Mouse (Mus musculus) kidney, embryonic 14.5 days (tissue): ENCODE measurements around the gene Gm572. TPM values are rescaled to one million over a fixed set of nuclear protein-coding genes. Genes with fewer than 3 reads are reported as not detected.

Experiments
- ATAC-seq: fragments of 200-750 bp; cut with Nextera tagmentation; 2 replicates; pipeline ENCODE4 v1.8.0; 2017; ENCODE audit warnings: moderate number of reproducible peaks, mild to moderate bottlenecking, moderate TSS enrichment, moderate library complexity; ENCODE audit not compliant: low FRiP score, low TSS enrichment
- H3K27ac ChIP-seq: fragments of 300-500 bp; sonication (generic); 2 replicates; pipeline ENCODE4 v1.5.1; 2014; ENCODE audit warnings: low read depth, mild to moderate bottlenecking, low read length, moderate library complexity, mixed read lengths
- H3K27me3 ChIP-seq: fragments of 300-500 bp; sonication (generic); 2 replicates; pipeline ENCODE4 v1.6.1; 2014; ENCODE audit warnings: mild to moderate bottlenecking, low read length; ENCODE audit not compliant: control insufficient read depth, insufficient read depth
- H3K36me3 ChIP-seq: fragments of 300-500 bp; sonication (generic); 2 replicates; pipeline ENCODE4 v1.6.1; 2014; ENCODE audit warnings: low read length, mixed read lengths; ENCODE audit not compliant: control insufficient read depth, insufficient read depth
- H3K4me1 ChIP-seq: fragments of 300-500 bp; sonication (generic); 2 replicates; pipeline ENCODE4 v1.6.1; 2014; ENCODE audit warnings: low read length, mixed read lengths; ENCODE audit not compliant: control insufficient read depth, insufficient read depth
- H3K4me2 ChIP-seq: fragments of 300-500 bp; sonication (generic); replicated peaks from 2 replicates; pipeline ENCODE4 v1.6.1; 2014; ENCODE audit warnings: low read depth, mild to moderate bottlenecking, low read length
- H3K4me3 ChIP-seq: fragments of 300-500 bp; sonication (generic); 2 replicates; pipeline ENCODE4 v1.5.1; 2014; ENCODE audit warnings: mild to moderate bottlenecking, low read length
- H3K9ac ChIP-seq: fragments of 300-500 bp; sonication (generic); 2 replicates; pipeline ENCODE4 v1.6.1; 2014; ENCODE audit warnings: low read depth, mild to moderate bottlenecking, low read length, moderate library complexity
- H3K9me3 ChIP-seq: fragments of 300-500 bp; sonication (generic); 2 replicates; pipeline ENCODE4 v1.6.1; 2016; ENCODE audit warnings: low read length; ENCODE audit not compliant: control insufficient read depth
- WGBS: fragments of 180-500 bp; shearing (Covaris S2); extraction: QIAGEN DNeasy Blood & Tissue Kit; methylation state at CpG from one replicate; pipeline ENCODE4 v1.1.7; 2014; 5-methylcytosine and 5-hydroxymethylcytosine counted together
- polyA plus RNA-seq: library from polyadenylated mRNA; unstranded; fragments of >200 nt; fragmentation: Nextera tagmentation; extraction: Ambion mirVana; gene quantifications from 2 replicates; pipeline ENCODE4 v1.2.1, GENCODE M21; 2014

Gene Gm572
- polyA plus RNA-seq, 1 experiment from 2014 or later: not detected

GRCm38 (mm10) chr4:148682961-148683360, 39.8 kb downstream of the Gm572 start:
- no peak overlapping the region for H3K27ac ChIP-seq
- 94% methylated on average over 4 of the region's 4 CpGs for WGBS
- H3K36me3 ChIP-seq: no peaks in the 10 kb centered on the region
- H3K4me3 ChIP-seq: no peak overlapping the region
- ATAC-seq: no peak
- H3K9me3 ChIP-seq: no peaks in the 10 kb centered on the region
- H3K27me3 ChIP-seq: no peaks in the 10 kb centered on the region; the same call in 1 of the 2 replicates
- no peak overlapping the region for H3K9ac ChIP-seq
- peaks cover 12% of the 10 kb centered on the region; the same call in 1 of the 2 replicates for H3K4me1 ChIP-seq
- no peak overlapping the region for H3K4me2 ChIP-seq

GRCm38 (mm10) chr4:148683539-148683938, 40.4 kb downstream of the Gm572 start:
- Histone ChIP-seq H3K27me3 (no peaks in the 10 kb centered on the region; the same call in 1 of the 2 replicates), H3K36me3 (no peaks in the 10 kb centered on the region), H3K4me1 (peaks cover 12% of the 10 kb centered on the region; the same call in 1 of the 2 replicates), H3K27ac (no peak overlapping the region), H3K4me2 (no peak overlapping the region), H3K9me3 (no peaks in the 10 kb centered on the region), H3K4me3 (no peak overlapping the region), H3K9ac (no peak overlapping the region)
- 65% methylated on average over 13 of the region's 13 CpGs for WGBS
- ATAC-seq: no peak

- H3K9me3 ChIP-seq: no peaks in the 10 kb centered on the region
- H3K36me3 ChIP-seq: no peaks in the 10 kb centered on the region
- H3K4me1 ChIP-seq: peaks cover 13% of the 10 kb centered on the region
- 0 out of 2 replicates have a peak overlapping the region, but pooled peaks have one; percentile 19 for H3K9ac ChIP-seq
- H3K27ac ChIP-seq: no peak overlapping the region
- WGBS: 31% methylated on average over 14 of the region's 14 CpGs
- peak; percentile 25; the same call in 1 of the 2 replicates for ATAC-seq
- no peak overlapping the region for H3K4me3 ChIP-seq
- H3K27me3 ChIP-seq: no peaks in the 10 kb centered on the region; the same call in 1 of the 2 replicates
- H3K4me2 ChIP-seq: no peak overlapping the region
These were observed 43.4 kb downstream of the Gm572 start for GRCm38 (mm10) chr4:148686491-148686941.

DNA sequence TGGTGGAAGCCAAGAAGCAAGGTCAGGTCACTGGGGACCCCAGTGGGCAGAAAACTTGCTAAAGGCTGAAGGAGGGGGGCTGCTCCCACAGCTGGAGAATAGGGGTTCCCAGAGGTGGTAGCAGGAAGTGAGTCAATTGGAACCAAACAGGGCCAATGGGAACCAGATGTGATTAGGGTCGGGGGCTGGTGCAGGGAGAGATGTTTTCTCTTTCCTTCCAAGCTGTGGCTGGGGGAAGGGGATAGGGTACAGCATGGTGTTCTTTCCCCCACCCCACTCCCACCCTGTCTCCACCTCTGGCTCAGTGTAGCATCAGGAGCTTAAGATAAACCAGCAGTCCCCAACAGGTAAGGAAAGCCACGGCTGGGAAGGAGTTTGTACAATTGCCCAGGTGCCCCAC, 45.0 kb downstream of the Gm572 start:
- H3K9ac ChIP-seq: no peak overlapping the region; the same call in 1 of the 2 replicates
- H3K27me3 ChIP-seq: no peaks in the 10 kb centered on the region; the same call in 1 of the 2 replicates
- peaks cover 13% of the 10 kb centered on the region; the same call in 1 of the 2 replicates for H3K4me1 ChIP-seq
- no peak overlapping the region for H3K4me2 ChIP-seq
- H3K9me3 ChIP-seq: no peaks in the 10 kb centered on the region
- no peak overlapping the region for H3K4me3 ChIP-seq
- no peak for ATAC-seq
- 38% methylated on average over 2 of the region's 2 CpGs for WGBS
- H3K36me3 ChIP-seq: no peaks in the 10 kb centered on the region
- no peak overlapping the region for H3K27ac ChIP-seq

- Histone ChIP-seq H3K27me3 (no peaks in the 10 kb centered on the region), H3K4me1 (peaks cover 11% of the 10 kb centered on the region; the same call in 1 of the 2 replicates), H3K4me3 (no peak overlapping the region), H3K9me3 (no peaks in the 10 kb centered on the region), H3K9ac (no peak overlapping the region), H3K36me3 (no peaks in the 10 kb centered on the region), H3K27ac (no peak overlapping the region), H3K4me2 (no peak overlapping the region)
- no peak for ATAC-seq
- 81% methylated on average over 4 of the region's 4 CpGs for WGBS
These were observed 48.1 kb downstream of the Gm572 start for GRCm38 (mm10) chr4:148691185-148691584.

- Histone ChIP-seq H3K27me3 (no peaks in the 10 kb centered on the region), H3K27ac (no peak overlapping the region), H3K4me3 (no peak overlapping the region), H3K4me1 (peaks cover 4% of the 10 kb centered on the region; the same call in 1 of the 2 replicates), H3K9me3 (no peaks in the 10 kb centered on the region), H3K9ac (no peak overlapping the region), H3K4me2 (no peak overlapping the region), H3K36me3 (no peaks in the 10 kb centered on the region)
- ATAC-seq: no peak
- 86% methylated on average over 7 of the region's 7 CpGs for WGBS
These were observed 50.4 kb downstream of the Gm572 start for GRCm38 (mm10) chr4:148693417-148693959.

GRCm38 (mm10) chr4:148704756-148705155, 61.6 kb downstream of the Gm572 start:
- Histone ChIP-seq H3K27me3 (no peaks in the 10 kb centered on the region), H3K9ac (no peak overlapping the region), H3K27ac (no peak overlapping the region), H3K4me1 (0 out of 2 replicates have a peak, but pooled peaks cover 3% of the 10 kb centered on the region), H3K4me3 (no peak overlapping the region), H3K4me2 (no peak overlapping the region), H3K9me3 (no peaks in the 10 kb centered on the region), H3K36me3 (no peaks in the 10 kb centered on the region)
- WGBS: 39% methylated on average over 3 of the region's 3 CpGs
- peak; percentile 61; the same call in 1 of the 2 replicates for ATAC-seq

GRCm38 (mm10) chr4:148708836-148709235, 65.7 kb downstream of the Gm572 start:
- WGBS: 39% methylated on average over 11 of the region's 11 CpGs
- Histone ChIP-seq H3K4me1 (peaks cover 14% of the 10 kb centered on the region), H3K9me3 (no peaks in the 10 kb centered on the region), H3K9ac (peak overlapping the region; percentile 2; the same call in 1 of the 2 replicates), H3K27me3 (0 out of 2 replicates have a peak, but pooled peaks cover 2% of the 10 kb centered on the region), H3K36me3 (no peaks in the 10 kb centered on the region), H3K4me2 (no peak overlapping the region), H3K4me3 (no peak overlapping the region), H3K27ac (no peak overlapping the region)
- no peak for ATAC-seq

DNA sequence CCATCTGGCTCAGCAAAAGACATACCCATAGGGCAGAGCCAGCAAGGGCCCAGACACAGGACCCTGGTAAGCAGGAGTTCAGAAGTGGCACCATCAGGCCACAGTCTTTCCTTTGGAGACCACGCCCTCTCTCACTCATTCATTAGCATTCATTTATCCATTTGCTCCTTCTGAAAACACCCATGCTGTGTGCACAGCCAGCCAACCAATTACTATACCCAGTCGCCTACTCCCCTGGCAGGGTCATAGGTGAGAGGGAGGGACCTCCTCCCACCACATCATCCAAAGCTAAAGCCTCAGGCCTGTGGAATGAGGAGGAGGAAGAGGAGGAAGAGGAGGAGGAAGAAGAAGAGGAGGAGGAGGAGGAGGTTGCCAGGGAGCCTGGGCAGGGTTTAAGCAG, 67.3 kb downstream of the Gm572 start:
- no peak overlapping the region for H3K27ac ChIP-seq
- H3K4me2 ChIP-seq: no peak overlapping the region
- H3K36me3 ChIP-seq: no peaks in the 10 kb centered on the region
- 0 out of 2 replicates have a peak, but pooled peaks cover 2% of the 10 kb centered on the region for H3K27me3 ChIP-seq
- no peaks in the 10 kb centered on the region for H3K9me3 ChIP-seq
- H3K9ac ChIP-seq: no peak overlapping the region
- peaks cover 17% of the 10 kb centered on the region for H3K4me1 ChIP-seq
- ATAC-seq: 0 out of 2 replicates have a peak, but pooled peaks have one; percentile 3
- H3K4me3 ChIP-seq: no peak overlapping the region
- WGBS: 55% methylated on average over 2 of the region's 2 CpGs
